Mouse (Mus musculus): ENCODE measurements at regions not wholly inside any gene's neighbourhood (a gene's known extent, or its start where the extent isn't known, plus 50 kb on each side); places are given as distances from the start of the nearest gene placed in this dataset.
A peak's percentile ranks its signal among the peaks of the same experiment; 100 is the strongest.

GRCm38 (mm10) chr4:75838619-75839018, 560.5 kb upstream of the Dmac1 start:
- TF ChIP-seq CTCF (conservative IDR thresholded peaks at IDR 0.05; ENCODE audit: low read length) (no peak), POU5F1 (IDR thresholded peaks at IDR 0.05; ENCODE audit: borderline replicate concordance, low read length) (no peak), NANOG (IDR thresholded peaks at IDR 0.05; ENCODE audit: borderline replicate concordance, low read length) (no peak)
- Histone ChIP-seq H3K9me3 (ENCODE audit: low read length) (no peaks in the 10 kb centered on the region), H3K27me3 (ENCODE audit: insufficient read depth, low read length) (no peaks in the 10 kb centered on the region), H3K36me3 (ENCODE audit: insufficient read depth, low read length) (no peaks in the 10 kb centered on the region), H3K4me1 (replicated peaks; ENCODE audit: low read depth, low read length) (no peaks in the 10 kb centered on the region), H3K4me3 (replicated peaks; ENCODE audit: low read length) (no peak overlapping the region)

- H3K4me1 ChIP-seq (replicated peaks; ENCODE audit: low read depth, low read length): no peaks in the 10 kb centered on the region
- TF ChIP-seq NANOG (IDR thresholded peaks at IDR 0.05; ENCODE audit: borderline replicate concordance, low read length) (no peak), CTCF (conservative IDR thresholded peaks at IDR 0.05; ENCODE audit: low read length) (no peak)
- H3K27me3 ChIP-seq (ENCODE audit: insufficient read depth, low read length): no peaks in the 10 kb centered on the region
- H3K9me3 ChIP-seq (ENCODE audit: low read length): no peaks in the 10 kb centered on the region
- no peak overlapping the region for H3K4me3 ChIP-seq (replicated peaks; ENCODE audit: low read length)
- H3K36me3 ChIP-seq (ENCODE audit: insufficient read depth, low read length): no peaks in the 10 kb centered on the region
Observed at GRCm38 (mm10) chr4:75827082-75827711, 549.1 kb upstream of the Dmac1 start.

GRCm38 (mm10) chr4:75819193-75819603, 541.1 kb upstream of the Dmac1 start:
- Histone ChIP-seq H3K36me3 (ENCODE audit: insufficient read depth, low read length) (no peaks in the 10 kb centered on the region), H3K9me3 (ENCODE audit: low read length) (0 out of 2 replicates have a peak, but pooled peaks cover 3% of the 10 kb centered on the region), H3K27me3 (ENCODE audit: insufficient read depth, low read length) (no peaks in the 10 kb centered on the region), H3K4me1 (replicated peaks; ENCODE audit: low read depth, low read length) (no peaks in the 10 kb centered on the region), H3K4me3 (replicated peaks; ENCODE audit: low read length) (no peak overlapping the region)
- TF ChIP-seq POU5F1 (IDR thresholded peaks at IDR 0.05; ENCODE audit: borderline replicate concordance, low read length) (no peak), CTCF (conservative IDR thresholded peaks at IDR 0.05; ENCODE audit: low read length) (no peak), NANOG (IDR thresholded peaks at IDR 0.05; ENCODE audit: borderline replicate concordance, low read length) (no peak)

GRCm38 (mm10) chr4:75816026-75816425, 537.9 kb upstream of the Dmac1 start:
- Histone ChIP-seq H3K4me1 (replicated peaks; ENCODE audit: low read depth, low read length) (peaks cover 2% of the 10 kb centered on the region; the same call in 1 of the 2 replicates), H3K9me3 (ENCODE audit: low read length) (peaks cover 22% of the 10 kb centered on the region)
- TF ChIP-seq NANOG (IDR thresholded peaks at IDR 0.05; ENCODE audit: borderline replicate concordance, low read length): no peak
- no peak for TF ChIP-seq CTCF (conservative IDR thresholded peaks at IDR 0.05; ENCODE audit: low read length)
- TF ChIP-seq POU5F1 (IDR thresholded peaks at IDR 0.05; ENCODE audit: borderline replicate concordance, low read length): no peak

GRCm38 (mm10) chr4:75812266-75812665, 534.2 kb upstream of the Dmac1 start:
- TF ChIP-seq CTCF (conservative IDR thresholded peaks at IDR 0.05; ENCODE audit: low read length) (no peak), NANOG (IDR thresholded peaks at IDR 0.05; ENCODE audit: borderline replicate concordance, low read length) (peak; percentile 63; the same call in 1 of the 2 replicates)
- H3K9me3 ChIP-seq (ENCODE audit: low read length): peaks cover 27% of the 10 kb centered on the region
- peaks cover 3% of the 10 kb centered on the region; the same call in 1 of the 2 replicates for H3K4me1 ChIP-seq (replicated peaks; ENCODE audit: low read depth, low read length)
- no peaks in the 10 kb centered on the region for H3K36me3 ChIP-seq (ENCODE audit: insufficient read depth, low read length)
- H3K27me3 ChIP-seq (ENCODE audit: insufficient read depth, low read length): no peaks in the 10 kb centered on the region
- no peak overlapping the region for H3K4me3 ChIP-seq (replicated peaks; ENCODE audit: low read length)

More at GRCm38 (mm10) chr4:75816026-75816425, 537.9 kb upstream of the Dmac1 start:
- Histone ChIP-seq H3K36me3 (ENCODE audit: insufficient read depth, low read length) (no peaks in the 10 kb centered on the region), H3K4me3 (replicated peaks; ENCODE audit: low read length) (no peak overlapping the region), H3K27me3 (ENCODE audit: insufficient read depth, low read length) (no peaks in the 10 kb centered on the region)

GRCm38 (mm10) chr4:75801870-75802269, 523.8 kb upstream of the Dmac1 start:
- H3K36me3 ChIP-seq (ENCODE audit: insufficient read depth, low read length): no peaks in the 10 kb centered on the region
- peaks cover 18% of the 10 kb centered on the region for H3K9me3 ChIP-seq (ENCODE audit: low read length)
- TF ChIP-seq CTCF (conservative IDR thresholded peaks at IDR 0.05; ENCODE audit: low read length) (no peak), POU5F1 (IDR thresholded peaks at IDR 0.05; ENCODE audit: borderline replicate concordance, low read length) (no peak), NANOG (IDR thresholded peaks at IDR 0.05; ENCODE audit: borderline replicate concordance, low read length) (no peak)
- H3K4me3 ChIP-seq (replicated peaks; ENCODE audit: low read length): no peak overlapping the region
- H3K4me1 ChIP-seq (replicated peaks; ENCODE audit: low read depth, low read length): peaks cover 11% of the 10 kb centered on the region
- no peaks in the 10 kb centered on the region for H3K27me3 ChIP-seq (ENCODE audit: insufficient read depth, low read length)

- H3K4me3 ChIP-seq (replicated peaks; ENCODE audit: low read length): no peak overlapping the region
- H3K4me1 ChIP-seq (replicated peaks; ENCODE audit: low read depth, low read length): peaks cover 11% of the 10 kb centered on the region
- no peaks in the 10 kb centered on the region for H3K36me3 ChIP-seq (ENCODE audit: insufficient read depth, low read length)
- TF ChIP-seq POU5F1 (IDR thresholded peaks at IDR 0.05; ENCODE audit: borderline replicate concordance, low read length) (no peak), NANOG (IDR thresholded peaks at IDR 0.05; ENCODE audit: borderline replicate concordance, low read length) (no peak), CTCF (conservative IDR thresholded peaks at IDR 0.05; ENCODE audit: low read length) (no peak)
- peaks cover 18% of the 10 kb centered on the region for H3K9me3 ChIP-seq (ENCODE audit: low read length)
- H3K27me3 ChIP-seq (ENCODE audit: insufficient read depth, low read length): no peaks in the 10 kb centered on the region
Observed at GRCm38 (mm10) chr4:75801156-75801555, 523.1 kb upstream of the Dmac1 start.

- Histone ChIP-seq H3K27me3 (ENCODE audit: insufficient read depth, low read length) (no peaks in the 10 kb centered on the region), H3K4me1 (replicated peaks; ENCODE audit: low read depth, low read length) (no peaks in the 10 kb centered on the region), H3K4me3 (replicated peaks; ENCODE audit: low read length) (no peak overlapping the region), H3K9me3 (ENCODE audit: low read length) (no peaks in the 10 kb centered on the region), H3K36me3 (ENCODE audit: insufficient read depth, low read length) (no peaks in the 10 kb centered on the region)
- TF ChIP-seq POU5F1 (IDR thresholded peaks at IDR 0.05; ENCODE audit: borderline replicate concordance, low read length): no peak
- no peak for TF ChIP-seq CTCF (conservative IDR thresholded peaks at IDR 0.05; ENCODE audit: low read length)
- no peak for TF ChIP-seq NANOG (IDR thresholded peaks at IDR 0.05; ENCODE audit: borderline replicate concordance, low read length)
Observed at GRCm38 (mm10) chr4:75791789-75792188, 513.7 kb upstream of the Dmac1 start.
